Mouse (Mus musculus): ENCODE measurements around the gene Gnmt. TPM values are rescaled to one million over a fixed set of nuclear protein-coding genes. Genes with fewer than 3 reads are reported as not detected.

Gnmt gene
- polyA plus RNA-seq, 1 experiment = 0.11 TPM

- no peak overlapping the region for H3K4me3 ChIP-seq
- peaks cover 19% of the 10 kb centered on the region for H3K36me3 ChIP-seq (ENCODE audit: control insufficient read depth, insufficient read depth)
- no peak overlapping the region for H3ac ChIP-seq (ENCODE audit: control insufficient read depth, insufficient read length)
- H3K79me2 ChIP-seq (ENCODE audit: control insufficient read depth, insufficient read depth) = peaks cover 9% of the 10 kb centered on the region
- TF ChIP-seq MAX (IDR thresholded peaks at IDR 0.05; ENCODE audit: low read depth) (no peak), CEBPB (IDR thresholded peaks at IDR 0.05; ENCODE audit: insufficient read depth, poor library complexity, severe bottlenecking) (no peak), POLR2AphosphoS2 (IDR thresholded peaks at IDR 0.05; ENCODE audit: insufficient read length, low read depth) (peak; percentile 16), TCF12 (IDR thresholded peaks at IDR 0.05; ENCODE audit: insufficient read depth, poor library complexity, severe bottlenecking) (no peak), MYOG (IDR thresholded peaks at IDR 0.05; ENCODE audit: control insufficient read depth in 1 of 3, insufficient read depth in 1 of 3, insufficient read length in 2 of 3, low read depth in 2 of 3) (no peak)
- no peaks in the 10 kb centered on the region for H3K27me3 ChIP-seq (ENCODE audit: control insufficient read depth, insufficient read depth, insufficient read length)
- H3K4me2 ChIP-seq (ENCODE audit: low read depth) = no peak overlapping the region
These were observed 43.1 kb downstream of the Gnmt start for GRCm38 (mm10) chr17:46685913-46686312.

- H3K79me2 ChIP-seq (ENCODE audit: control insufficient read depth, insufficient read depth) = peaks cover 27% of the 10 kb centered on the region
- peaks cover 19% of the 10 kb centered on the region for H3K36me3 ChIP-seq (ENCODE audit: control insufficient read depth, insufficient read depth)
- no peaks in the 10 kb centered on the region for H3K27me3 ChIP-seq (ENCODE audit: control insufficient read depth, insufficient read depth, insufficient read length)
- peak overlapping the region; percentile 94 for H3K4me3 ChIP-seq
- TF ChIP-seq POLR2AphosphoS2 (IDR thresholded peaks at IDR 0.05; ENCODE audit: insufficient read length, low read depth) (peak; percentile 56), USF1 (IDR thresholded peaks at IDR 0.05; ENCODE audit: low read depth) (no peak), MYOG (IDR thresholded peaks at IDR 0.05; ENCODE audit: control insufficient read depth in 1 of 3, insufficient read depth in 1 of 3, insufficient read length in 2 of 3, low read depth in 2 of 3) (no peak), MYOD1 (IDR thresholded peaks at IDR 0.05; ENCODE audit: control insufficient read depth in 1 of 3, insufficient read length in 2 of 3, low read depth in 2 of 3) (no peak)
- no peak overlapping the region for H3ac ChIP-seq (ENCODE audit: control insufficient read depth, insufficient read length)
- H3K4me2 ChIP-seq (ENCODE audit: low read depth) = no peak overlapping the region
These were observed 46.1 kb downstream of the Gnmt start for GRCm38 (mm10) chr17:46682654-46683389.

- H3K4me2 ChIP-seq (ENCODE audit: low read depth) = peak overlapping the region; percentile 95
- peaks cover 27% of the 10 kb centered on the region for H3K79me2 ChIP-seq (ENCODE audit: control insufficient read depth, insufficient read depth)
- peak overlapping the region; percentile 94 for H3K4me3 ChIP-seq
- H3ac ChIP-seq (ENCODE audit: control insufficient read depth, insufficient read length) = peak overlapping the region; percentile 66
- no peak for TF ChIP-seq TCF3 (IDR thresholded peaks at IDR 0.05; ENCODE audit: insufficient read length, low read depth)
- TF ChIP-seq E2F4 (IDR thresholded peaks at IDR 0.05; ENCODE audit: insufficient read depth) = no peak
- TF ChIP-seq MYOG (IDR thresholded peaks at IDR 0.05; ENCODE audit: control insufficient read depth in 1 of 3, insufficient read depth in 1 of 3, insufficient read length in 2 of 3, low read depth in 2 of 3) = no peak
- no peak for TF ChIP-seq MAX (IDR thresholded peaks at IDR 0.05; ENCODE audit: low read depth)
- no peak for TF ChIP-seq MYOD1 (IDR thresholded peaks at IDR 0.05; ENCODE audit: control insufficient read depth in 1 of 3, insufficient read length in 2 of 3, low read depth in 2 of 3)
- no peak for TF ChIP-seq SRF (IDR thresholded peaks at IDR 0.05; ENCODE audit: control insufficient read depth, insufficient read length, low read depth)
- no peak for TF ChIP-seq TCF12 (IDR thresholded peaks at IDR 0.05; ENCODE audit: insufficient read depth, poor library complexity, severe bottlenecking)
- no peak for TF ChIP-seq USF1 (IDR thresholded peaks at IDR 0.05; ENCODE audit: low read depth)
- TF ChIP-seq POLR2A (IDR thresholded peaks at IDR 0.05; ENCODE audit: insufficient read length, low read depth) = no peak
- TF ChIP-seq REST (IDR thresholded peaks at IDR 0.05; ENCODE audit: insufficient read depth, insufficient read length) = no peak
- TF ChIP-seq CEBPB (IDR thresholded peaks at IDR 0.05; ENCODE audit: insufficient read depth, poor library complexity, severe bottlenecking) = no peak
- TF ChIP-seq POLR2AphosphoS2 (IDR thresholded peaks at IDR 0.05; ENCODE audit: insufficient read length, low read depth) = no peak
- H3K27me3 ChIP-seq (ENCODE audit: control insufficient read depth, insufficient read depth, insufficient read length) = no peaks in the 10 kb centered on the region
- peaks cover 23% of the 10 kb centered on the region for H3K36me3 ChIP-seq (ENCODE audit: control insufficient read depth, insufficient read depth)
These were observed 47.4 kb downstream of the Gnmt start for GRCm38 (mm10) chr17:46681466-46682118.

GRCm38 (mm10) chr17:46680760-46681373, 48.1 kb downstream of the Gnmt start, which contains the start of gene Klhdc3:
Gene Klhdc3 (minus strand): TSS chr17:46680914.
- H3K4me3 ChIP-seq = peak within 1 kb of the TSS; percentile 94
- no peaks in the 10 kb centered on the region for H3K27me3 ChIP-seq (ENCODE audit: control insufficient read depth, insufficient read depth, insufficient read length)
- TF ChIP-seq SRF (IDR thresholded peaks at IDR 0.05; ENCODE audit: control insufficient read depth, insufficient read length, low read depth) (no peak), USF1 (IDR thresholded peaks at IDR 0.05; ENCODE audit: low read depth) (peak; percentile 11), REST (IDR thresholded peaks at IDR 0.05; ENCODE audit: insufficient read depth, insufficient read length) (no peak), TCF12 (IDR thresholded peaks at IDR 0.05; ENCODE audit: insufficient read depth, poor library complexity, severe bottlenecking) (no peak), MYOG (IDR thresholded peaks at IDR 0.05; ENCODE audit: control insufficient read depth in 1 of 3, insufficient read depth in 1 of 3, insufficient read length in 2 of 3, low read depth in 2 of 3) (no peak), POLR2AphosphoS2 (IDR thresholded peaks at IDR 0.05; ENCODE audit: insufficient read length, low read depth) (peak; percentile 48), E2F4 (IDR thresholded peaks at IDR 0.05; ENCODE audit: insufficient read depth) (no peak), MYOD1 (IDR thresholded peaks at IDR 0.05; ENCODE audit: control insufficient read depth in 1 of 3, insufficient read length in 2 of 3, low read depth in 2 of 3) (no peak), TCF3 (IDR thresholded peaks at IDR 0.05; ENCODE audit: insufficient read length, low read depth) (no peak), CEBPB (IDR thresholded peaks at IDR 0.05; ENCODE audit: insufficient read depth, poor library complexity, severe bottlenecking) (0 out of 2 replicates have a peak, but pooled peaks have one; percentile 23), POLR2A (IDR thresholded peaks at IDR 0.05; ENCODE audit: insufficient read length, low read depth) (peak; percentile 61), MAX (IDR thresholded peaks at IDR 0.05; ENCODE audit: low read depth) (no peak)
- H3K79me2 ChIP-seq (ENCODE audit: control insufficient read depth, insufficient read depth) = peaks cover 27% of the 10 kb centered on the region
- H3K4me2 ChIP-seq (ENCODE audit: low read depth) = peak within 1 kb of the TSS; percentile 95
- H3ac ChIP-seq (ENCODE audit: control insufficient read depth, insufficient read length) = peak within 1 kb of the TSS; percentile 66
- H3K36me3 ChIP-seq (ENCODE audit: control insufficient read depth, insufficient read depth) = peaks cover 23% of the 10 kb centered on the region

Measured in myocyte (in vitro differentiated cells).